Mouse (Mus musculus) lung, embryonic 15.5 days (tissue): ENCODE measurements at regions not wholly inside any gene's neighbourhood (a gene's known extent, or its start where the extent isn't known, plus 50 kb on each side); places are given as distances from the start of the nearest gene placed in this dataset.

Experiments used
- ATAC-seq: fragments of 200-750 bp; cut with Nextera tagmentation; 2 replicates; pipeline ENCODE4 v1.8.0; 2017; ENCODE audit warnings: moderate number of reproducible peaks, borderline replicate concordance; ENCODE audit not compliant: low FRiP score, low TSS enrichment; ENCODE audit errors: extremely low read depth
- H3K27ac ChIP-seq: fragments of 300-500 bp; sonication (generic); 2 replicates; pipeline ENCODE4 v1.5.1; 2015; ENCODE audit warnings: moderate library complexity, mild to moderate bottlenecking, inconsistent platforms
- H3K27me3 ChIP-seq: fragments of 300-500 bp; sonication (generic); 2 replicates; pipeline ENCODE4 v1.6.1; 2015; ENCODE audit warnings: inconsistent platforms
- H3K36me3 ChIP-seq: fragments of 300-500 bp; sonication (generic); 2 replicates; pipeline ENCODE4 v1.6.1; 2015; ENCODE audit warnings: inconsistent platforms
- H3K4me1 ChIP-seq: fragments of 300-500 bp; sonication (generic); 2 replicates; pipeline ENCODE4 v1.6.1; 2015; ENCODE audit warnings: inconsistent platforms
- H3K4me2 ChIP-seq: fragments of 300-500 bp; sonication (generic); 2 replicates; pipeline ENCODE4 v1.6.1; 2015; ENCODE audit warnings: inconsistent platforms, mild to moderate bottlenecking, moderate library complexity
- H3K4me3 ChIP-seq: fragments of 300-500 bp; sonication (generic); 2 replicates; pipeline ENCODE4 v1.5.1; 2015; ENCODE audit warnings: mild to moderate bottlenecking, inconsistent platforms
- H3K9ac ChIP-seq: fragments of 300-500 bp; sonication (generic); 2 replicates; pipeline ENCODE4 v1.6.1; 2015; ENCODE audit warnings: inconsistent platforms
- H3K9me3 ChIP-seq: fragments of 300-500 bp; sonication (generic); 2 replicates; pipeline ENCODE4 v1.6.1; 2016; ENCODE audit warnings: inconsistent platforms
- WGBS: fragments of 180-500 bp; shearing (Covaris S2); methylation state at CpG from one replicate; pipeline ENCODE4 v1.1.7; 2015; 5-methylcytosine and 5-hydroxymethylcytosine counted together

DNA sequence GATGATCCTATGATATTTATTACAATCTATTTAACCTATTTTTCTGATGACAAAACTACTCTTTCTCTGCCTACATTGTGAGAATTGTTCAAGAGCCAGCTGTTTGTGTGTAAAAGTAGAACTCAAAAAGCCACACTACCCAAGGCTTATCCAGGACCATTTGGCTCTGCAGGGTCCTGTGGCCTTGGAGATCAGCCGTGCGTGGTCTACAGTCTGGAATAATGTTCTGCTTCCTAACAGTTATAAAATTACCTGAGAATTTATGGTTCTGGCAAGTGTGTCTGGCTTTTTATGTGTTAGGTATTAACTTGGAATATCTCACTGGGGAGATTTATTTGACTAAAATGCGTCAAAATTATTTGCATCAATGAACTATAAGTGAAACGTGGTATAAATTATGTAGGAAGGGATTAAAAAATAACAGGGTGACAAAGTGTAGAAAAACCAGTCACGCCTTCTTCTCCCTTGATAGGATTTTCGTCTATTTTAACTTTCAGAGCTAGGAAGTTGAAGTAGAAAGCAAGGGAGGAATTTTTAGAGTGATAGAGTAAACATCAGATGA lies 1789.0 kb upstream of the Gm7489 start:
- H3K27me3 ChIP-seq, result no peaks in the 10 kb centered on the region
- H3K4me2 ChIP-seq, result no peak overlapping the region
- H3K36me3 ChIP-seq, result no peaks in the 10 kb centered on the region
- no peak overlapping the region for H3K9ac ChIP-seq
- H3K27ac ChIP-seq, result no peak overlapping the region
- H3K4me1 ChIP-seq, result no peaks in the 10 kb centered on the region
- 55% methylated on average over 6 of the region's 6 CpGs for WGBS
- no peaks in the 10 kb centered on the region for H3K9me3 ChIP-seq
- no peak for ATAC-seq
- H3K4me3 ChIP-seq, result no peak overlapping the region

DNA sequence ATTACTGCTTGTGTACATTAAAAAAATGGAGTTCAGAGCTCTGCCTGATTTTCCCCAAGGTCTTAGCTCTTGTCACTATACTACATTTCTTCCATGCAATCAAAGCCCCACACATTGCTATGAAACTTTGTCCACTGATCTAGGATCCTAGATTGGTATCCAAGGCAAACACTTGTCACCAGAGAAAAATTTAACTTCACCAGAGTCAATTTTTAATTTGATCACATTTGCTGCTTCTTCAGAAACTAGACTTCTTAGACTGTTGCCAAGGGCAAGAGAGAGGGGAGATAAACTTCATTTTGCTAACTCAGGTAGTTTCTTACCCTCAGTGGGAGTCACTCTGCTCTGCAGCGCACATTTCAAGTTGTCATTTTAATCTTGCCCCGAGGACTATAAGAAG lies 1775.9 kb upstream of the Gm7489 start:
- no peaks in the 10 kb centered on the region for H3K36me3 ChIP-seq
- no peaks in the 10 kb centered on the region for H3K9me3 ChIP-seq
- WGBS, result 87% methylated on average over 2 of the region's 2 CpGs
- no peak overlapping the region for H3K27ac ChIP-seq
- no peak overlapping the region for H3K4me3 ChIP-seq
- no peaks in the 10 kb centered on the region for H3K27me3 ChIP-seq
- no peak overlapping the region for H3K4me2 ChIP-seq
- no peak overlapping the region for H3K9ac ChIP-seq
- H3K4me1 ChIP-seq, result no peaks in the 10 kb centered on the region
- ATAC-seq, result no peak

DNA sequence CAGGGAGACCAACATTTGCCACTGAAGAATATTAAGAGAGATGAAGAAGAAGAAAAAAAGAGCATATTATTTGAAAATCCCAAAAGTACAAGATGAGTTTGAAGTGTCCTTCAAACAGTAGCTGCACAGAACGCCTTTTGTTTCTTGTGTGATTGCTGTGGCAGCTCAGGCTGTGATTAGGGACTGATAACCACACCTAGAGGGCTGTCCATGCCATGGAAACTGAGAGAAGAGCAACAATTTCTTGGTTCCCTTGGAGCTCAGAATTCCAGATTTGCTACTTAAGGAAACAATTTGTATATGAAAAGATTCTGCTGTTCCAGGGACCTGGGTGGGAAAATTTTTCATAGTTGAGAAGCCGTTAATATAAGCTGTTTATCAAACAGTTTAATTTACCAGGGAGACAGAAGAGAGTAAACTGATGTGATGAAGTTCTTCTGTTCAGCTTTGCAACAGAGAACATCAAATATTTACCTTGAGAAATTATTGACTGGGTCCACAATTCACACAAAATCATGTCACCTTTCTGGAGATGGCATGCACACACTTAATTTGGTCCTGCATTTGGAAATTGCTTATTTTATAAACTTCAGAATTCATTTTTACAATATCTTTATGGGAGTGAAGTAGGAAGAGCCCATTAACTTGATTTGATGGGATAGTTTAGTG lies 1770.2 kb upstream of the Gm7489 start:
- H3K4me3 ChIP-seq, result no peak overlapping the region
- H3K9ac ChIP-seq, result no peak overlapping the region
- H3K4me2 ChIP-seq, result no peak overlapping the region
- no peak overlapping the region for H3K27ac ChIP-seq
- no peaks in the 10 kb centered on the region for H3K36me3 ChIP-seq
- no peaks in the 10 kb centered on the region for H3K4me1 ChIP-seq
- H3K27me3 ChIP-seq, result no peaks in the 10 kb centered on the region
- no peaks in the 10 kb centered on the region for H3K9me3 ChIP-seq
- 41% methylated on average over 2 of the region's 2 CpGs for WGBS
- ATAC-seq, result no peak

DNA sequence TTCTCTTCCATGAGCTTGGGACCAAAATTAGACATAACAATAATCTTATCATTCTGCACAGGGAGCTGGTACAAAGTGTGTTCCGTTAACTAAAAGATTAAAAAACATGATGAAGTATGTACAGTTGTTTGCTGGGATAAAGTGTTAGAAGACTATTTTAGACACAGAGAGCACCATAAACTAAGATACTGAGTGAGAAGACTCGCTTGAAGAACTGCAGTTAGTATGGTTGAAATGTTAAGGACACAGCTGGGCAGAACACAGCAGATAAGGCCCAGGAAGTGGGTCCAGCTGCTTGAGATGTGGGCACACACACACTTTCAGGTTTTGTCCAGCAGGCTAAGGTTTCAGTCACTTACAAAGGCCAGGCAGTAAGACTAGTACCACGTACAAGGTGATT lies 1748.0 kb upstream of the Gm7489 start:
- Histone ChIP-seq H3K9ac (no peak overlapping the region), H3K4me3 (no peak overlapping the region), H3K27ac (no peak overlapping the region), H3K4me1 (no peaks in the 10 kb centered on the region), H3K27me3 (no peaks in the 10 kb centered on the region), H3K4me2 (no peak overlapping the region), H3K9me3 (no peaks in the 10 kb centered on the region), H3K36me3 (no peaks in the 10 kb centered on the region)
- no peak for ATAC-seq
- 59% methylated on average over 3 of the region's 3 CpGs for whole genome bisulfite sequencing

- WGBS, result 26% methylated on average over 5 of the region's 5 CpGs
- no peak overlapping the region for H3K27ac ChIP-seq
- no peak overlapping the region for H3K9ac ChIP-seq
- no peaks in the 10 kb centered on the region for H3K4me1 ChIP-seq
- no peaks in the 10 kb centered on the region for H3K9me3 ChIP-seq
- no peak for ATAC-seq
- no peaks in the 10 kb centered on the region for H3K27me3 ChIP-seq
- no peak overlapping the region for H3K4me2 ChIP-seq
- H3K36me3 ChIP-seq, result no peaks in the 10 kb centered on the region
- H3K4me3 ChIP-seq, result no peak overlapping the region
Measured at GRCm38 (mm10) chr15:52153421-52153820, 1731.3 kb upstream of the Gm7489 start.

DNA sequence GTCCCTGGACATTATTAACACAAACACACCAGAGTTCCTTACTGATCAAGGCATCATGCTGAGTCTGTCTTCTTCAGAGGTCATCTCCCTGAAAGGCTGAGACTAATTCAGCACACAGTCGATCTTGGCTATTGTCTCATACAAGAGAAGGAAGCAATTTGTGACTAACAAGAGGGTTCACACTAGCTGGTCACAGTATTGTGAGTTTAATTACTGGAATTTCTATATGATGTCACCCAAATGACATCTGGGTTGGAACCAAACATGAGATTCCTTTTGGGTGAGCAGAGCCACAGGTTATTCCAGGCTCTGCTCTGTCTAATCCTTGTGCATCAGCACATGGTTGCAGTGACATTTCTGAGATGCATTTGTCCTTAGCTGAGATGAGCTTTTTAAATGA lies 1728.9 kb upstream of the Gm7489 start:
- Histone ChIP-seq H3K9ac (no peak overlapping the region), H3K27ac (no peak overlapping the region), H3K9me3 (no peaks in the 10 kb centered on the region), H3K4me1 (peaks cover 7% of the 10 kb centered on the region), H3K36me3 (no peaks in the 10 kb centered on the region), H3K4me3 (no peak overlapping the region), H3K4me2 (no peak overlapping the region), H3K27me3 (no peaks in the 10 kb centered on the region)
- 86% methylated on average over 1 of the region's 1 CpGs for WGBS
- ATAC-seq, result no peak

DNA sequence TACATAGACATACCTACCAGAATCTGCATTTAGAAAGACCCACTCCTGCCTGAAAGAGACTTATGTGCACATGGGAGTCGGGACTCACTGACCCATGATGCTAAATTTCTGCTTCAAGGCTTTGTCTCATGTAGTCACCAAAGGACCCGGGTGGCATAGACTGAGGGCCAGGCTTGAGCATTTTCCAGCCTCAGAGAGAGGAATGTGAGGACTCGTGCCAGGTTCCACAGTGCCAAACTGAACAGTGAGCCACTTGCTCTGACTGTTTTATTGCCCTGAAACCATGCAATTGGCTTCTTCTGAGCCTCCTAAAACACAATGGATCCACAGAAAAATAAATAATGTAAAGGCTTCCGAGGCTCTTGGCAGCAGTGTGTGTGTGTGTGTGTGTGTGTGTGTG lies 1727.9 kb upstream of the Gm7489 start:
- H3K4me1 ChIP-seq, result peaks cover 12% of the 10 kb centered on the region
- H3K9ac ChIP-seq, result no peak overlapping the region
- H3K27me3 ChIP-seq, result no peaks in the 10 kb centered on the region
- no peaks in the 10 kb centered on the region for H3K9me3 ChIP-seq
- no peak overlapping the region for H3K4me3 ChIP-seq
- no peak overlapping the region for H3K27ac ChIP-seq
- H3K4me2 ChIP-seq, result no peak overlapping the region
- 45% methylated on average over 4 of the region's 4 CpGs for WGBS
- H3K36me3 ChIP-seq, result no peaks in the 10 kb centered on the region
- no peak for ATAC-seq

GRCm38 (mm10) chr15:52160181-52161088 lies 1724.3 kb upstream of the Gm7489 start:
- Histone ChIP-seq H3K36me3 (no peaks in the 10 kb centered on the region), H3K4me2 (peak overlapping the region; percentile 42), H3K4me3 (0 out of 2 replicates have a peak overlapping the region, but pooled peaks have one; percentile 5), H3K27ac (no peak overlapping the region), H3K4me1 (peaks cover 13% of the 10 kb centered on the region), H3K9me3 (no peaks in the 10 kb centered on the region), H3K27me3 (no peaks in the 10 kb centered on the region), H3K9ac (no peak overlapping the region)
- 22% methylated on average over 18 of the region's 18 CpGs for WGBS
- peak; percentile 82; the same call in 1 of the 2 replicates for ATAC-seq

DNA sequence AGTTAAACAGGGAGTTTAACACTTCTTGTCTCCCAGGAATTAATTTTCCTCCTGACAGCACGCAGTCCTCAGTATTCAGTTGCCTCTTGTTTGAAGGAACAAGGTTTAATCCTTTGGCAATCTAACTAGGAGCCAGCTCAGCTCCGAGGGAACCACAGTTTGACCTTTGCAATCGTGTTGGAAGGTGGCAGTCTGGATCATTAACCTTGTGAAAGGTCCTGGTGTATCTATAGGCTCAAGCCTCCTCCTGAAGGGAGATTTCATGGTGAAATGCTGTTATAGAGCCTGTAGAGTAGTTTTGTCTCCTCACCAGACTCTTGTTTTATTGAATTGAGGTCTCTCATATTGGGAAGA lies 1723.6 kb upstream of the Gm7489 start:
- Histone ChIP-seq H3K9ac (no peak overlapping the region), H3K27ac (no peak overlapping the region), H3K9me3 (no peaks in the 10 kb centered on the region), H3K4me3 (no peak overlapping the region), H3K27me3 (no peaks in the 10 kb centered on the region), H3K4me1 (peaks cover 13% of the 10 kb centered on the region), H3K4me2 (no peak overlapping the region), H3K36me3 (no peaks in the 10 kb centered on the region)
- ATAC-seq, result no peak
- 13% methylated on average over 3 of the region's 3 CpGs for WGBS

- 0 out of 2 replicates have a peak overlapping the region, but pooled peaks have one; percentile 16 for H3K4me2 ChIP-seq
- WGBS, result 13% methylated on average over 19 of the region's 19 CpGs
- H3K4me3 ChIP-seq, result no peak overlapping the region
- no peak overlapping the region for H3K27ac ChIP-seq
- no peak for ATAC-seq
- no peak overlapping the region for H3K9ac ChIP-seq
- H3K9me3 ChIP-seq, result no peaks in the 10 kb centered on the region
- H3K36me3 ChIP-seq, result no peaks in the 10 kb centered on the region
- H3K4me1 ChIP-seq, result peaks cover 13% of the 10 kb centered on the region
- H3K27me3 ChIP-seq, result no peaks in the 10 kb centered on the region
Measured at GRCm38 (mm10) chr15:52161568-52162316, 1723.0 kb upstream of the Gm7489 start.

GRCm38 (mm10) chr15:52166144-52166543 lies 1718.6 kb upstream of the Gm7489 start:
- no peak overlapping the region for H3K4me3 ChIP-seq
- H3K27ac ChIP-seq, result no peak overlapping the region
- peaks cover 5% of the 10 kb centered on the region for H3K4me1 ChIP-seq
- no peaks in the 10 kb centered on the region for H3K9me3 ChIP-seq
- no peak overlapping the region for H3K9ac ChIP-seq
- no peaks in the 10 kb centered on the region for H3K27me3 ChIP-seq
- 80% methylated on average over 4 of the region's 4 CpGs for WGBS
- H3K4me2 ChIP-seq, result no peak overlapping the region
- no peak for ATAC-seq
- H3K36me3 ChIP-seq, result no peaks in the 10 kb centered on the region
